Mouse (Mus musculus) stomach, embryonic 15.5 days (tissue): ENCODE data around the gene Fgfr1op. TPM values are rescaled to one million over a fixed set of nuclear protein-coding genes. Genes with fewer than 3 reads are reported as not detected.
"Not testable (repeated sequence)": the region's sequence is repeated elsewhere in the genome, so short reads cannot be mapped to it uniquely, and the experiment has no call there.

ENCODE experiments used
- ATAC-seq: fragments of 200-750 bp; cut with Nextera tagmentation; 2 replicates; pipeline ENCODE4 v1.8.0; 2017; ENCODE audit warnings: low read depth, moderate number of reproducible peaks, moderate TSS enrichment; ENCODE audit not compliant: insufficient read depth, low FRiP score
- H3K27ac ChIP-seq: fragments of 300-500 bp; sonication (generic); 2 replicates; pipeline ENCODE4 v1.5.1; 2015; ENCODE audit warnings: mild to moderate bottlenecking, inconsistent platforms
- H3K27me3 ChIP-seq: fragments of 300-500 bp; sonication (generic); replicated peaks from 2 replicates; pipeline ENCODE4 v1.6.1; 2015; ENCODE audit warnings: inconsistent platforms
- H3K36me3 ChIP-seq: fragments of 300-500 bp; sonication (generic); 2 replicates; pipeline ENCODE4 v1.6.1; 2015; ENCODE audit warnings: inconsistent platforms
- H3K4me1 ChIP-seq: fragments of 300-500 bp; sonication (generic); 2 replicates; pipeline ENCODE4 v1.6.1; 2015; ENCODE audit warnings: inconsistent platforms
- H3K4me2 ChIP-seq: fragments of 300-500 bp; sonication (generic); 2 replicates; pipeline ENCODE4 v1.6.1; 2015; ENCODE audit warnings: mild to moderate bottlenecking, inconsistent platforms
- H3K4me3 ChIP-seq: fragments of 300-500 bp; sonication (generic); replicated peaks from 2 replicates; pipeline ENCODE4 v1.5.1; 2015; ENCODE audit warnings: inconsistent platforms
- H3K9ac ChIP-seq: fragments of 300-500 bp; sonication (generic); 2 replicates; pipeline ENCODE4 v1.6.1; 2015; ENCODE audit warnings: inconsistent platforms
- H3K9me3 ChIP-seq: fragments of 300-500 bp; sonication (generic); 2 replicates; pipeline ENCODE4 v1.6.1; 2016; ENCODE audit warnings: inconsistent platforms
- WGBS: fragments of 180-500 bp; shearing (Covaris S2); methylation state at CpG from one replicate; pipeline ENCODE4 v1.1.7; 2015; 5-methylcytosine and 5-hydroxymethylcytosine counted together
- polyA plus RNA-seq: library from polyadenylated mRNA; unstranded; fragments of >200 nt; fragmentation: Nextera tagmentation; extraction: Ambion mirVana; gene quantifications from 2 replicates; pipeline ENCODE4 v1.2.1, GENCODE M21; 2015

Gene Fgfr1op
- polyA plus RNA-seq: 29.5 and 30.2 TPM in 2 replicates

DNA sequence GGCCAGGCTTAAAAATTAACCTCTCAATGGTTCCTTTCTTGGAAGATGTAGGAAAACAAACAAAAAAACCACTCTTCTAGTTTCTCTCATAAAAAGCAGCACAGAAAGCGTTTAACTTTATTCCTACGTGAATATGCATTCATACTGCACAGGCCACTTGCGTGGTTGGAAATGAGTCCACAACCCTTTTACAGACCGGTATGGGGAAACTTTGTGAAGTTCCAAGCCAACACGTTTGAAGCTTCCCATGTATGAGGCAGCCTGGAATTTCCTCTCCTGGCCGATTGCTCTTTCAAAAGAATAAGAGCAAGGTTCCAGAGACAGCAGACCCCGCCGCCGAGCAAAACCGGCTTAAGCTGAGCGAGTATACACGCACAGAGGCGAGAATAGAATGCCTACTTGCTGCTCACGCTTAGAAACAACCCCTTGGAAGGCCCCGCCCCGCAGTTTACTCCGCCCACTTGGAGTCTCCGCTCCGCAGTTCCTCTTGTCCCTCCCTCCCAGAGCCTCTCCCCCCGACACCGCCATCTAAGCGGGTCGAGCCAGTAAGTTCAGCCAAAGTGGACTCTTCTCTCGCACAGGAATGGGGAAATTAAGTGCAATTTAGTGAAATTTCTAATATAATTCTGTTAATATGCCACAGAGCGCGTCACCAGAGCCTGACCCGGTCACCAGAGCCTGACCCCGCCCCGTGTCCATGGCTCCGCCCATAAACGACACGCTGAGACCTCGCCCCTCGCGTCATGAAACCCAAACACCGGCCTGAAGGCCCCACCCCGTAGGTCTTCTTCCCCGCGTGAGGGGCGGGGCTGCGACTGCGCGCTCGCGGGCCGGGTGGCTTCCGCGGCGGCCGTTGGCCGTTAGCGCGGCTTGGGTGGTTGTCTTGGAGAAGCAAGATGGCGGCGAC lies at the start of gene Fgfr1op:
TSS of gene Fgfr1op (plus strand) at position 801 of the 907 bp plus-strand sequence.
- ATAC-seq: peak; percentile 98
- 1% methylated on average over 21 of the region's 55 CpGs for WGBS

DNA sequence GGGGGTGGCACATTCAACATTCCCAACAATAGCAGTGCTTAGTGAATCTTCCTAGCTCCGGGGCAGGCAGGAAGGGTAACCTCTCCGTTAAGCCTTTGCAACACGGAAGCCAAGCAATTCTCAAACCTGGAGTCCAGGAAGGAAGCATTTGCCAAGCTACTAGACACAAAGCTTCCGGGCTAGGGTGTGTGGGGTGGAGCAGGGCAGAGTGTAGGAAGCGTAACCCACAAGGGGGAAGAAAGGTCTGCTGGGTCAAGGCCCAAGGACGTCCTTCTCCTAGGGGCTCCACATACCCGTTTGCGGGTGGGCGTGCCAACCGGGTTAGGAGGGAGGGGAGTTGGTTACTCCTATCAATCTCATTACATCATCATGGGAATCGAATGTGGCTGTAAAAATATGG lies 48.9 kb upstream of the Fgfr1op start:
- H3K27ac ChIP-seq, H3K27me3 ChIP-seq, H3K9me3 ChIP-seq, H3K4me1 ChIP-seq, H3K9ac ChIP-seq, H3K4me2 ChIP-seq, H3K4me3 ChIP-seq, ATAC-seq, H3K36me3 ChIP-seq: not testable (repeated sequence)
- WGBS: 71% methylated on average over 8 of the region's 11 CpGs

More for the DNA sequence above, at the start of gene Fgfr1op:
- not testable (repeated sequence) for H3K27me3 ChIP-seq, H3K27ac ChIP-seq, H3K9me3 ChIP-seq, H3K36me3 ChIP-seq, H3K4me1 ChIP-seq, H3K9ac ChIP-seq
- Histone ChIP-seq H3K4me3 (peak within 1 kb of the TSS; percentile 53), H3K4me2 (peak within 1 kb of the TSS; percentile 47)

DNA sequence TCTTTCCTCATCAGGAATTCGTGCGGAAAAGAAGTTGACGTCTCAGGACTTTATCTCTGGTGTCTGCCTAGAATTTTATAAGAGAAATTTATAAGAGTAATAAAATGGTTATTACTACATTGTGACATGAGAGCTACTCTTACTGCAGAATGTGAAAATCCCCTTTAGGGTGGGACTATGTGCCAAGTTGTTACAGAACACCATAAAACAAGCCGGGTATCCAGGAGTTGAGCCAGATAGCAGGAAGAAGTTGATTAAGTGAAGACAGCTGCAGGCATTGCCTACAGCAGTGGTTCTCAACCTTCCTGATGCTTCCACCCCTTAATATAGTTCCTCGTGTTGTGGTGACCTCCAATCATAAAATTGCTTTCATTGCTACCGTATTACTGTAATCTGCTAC lies 48.4 kb upstream of the Fgfr1op start:
- H3K27me3 ChIP-seq, H3K36me3 ChIP-seq, H3K4me1 ChIP-seq, H3K9ac ChIP-seq, H3K27ac ChIP-seq, ATAC-seq, H3K9me3 ChIP-seq, H3K4me3 ChIP-seq, H3K4me2 ChIP-seq: not testable (repeated sequence)
- WGBS: no CpG with 5 or more reads among the region's 6 CpGs

DNA sequence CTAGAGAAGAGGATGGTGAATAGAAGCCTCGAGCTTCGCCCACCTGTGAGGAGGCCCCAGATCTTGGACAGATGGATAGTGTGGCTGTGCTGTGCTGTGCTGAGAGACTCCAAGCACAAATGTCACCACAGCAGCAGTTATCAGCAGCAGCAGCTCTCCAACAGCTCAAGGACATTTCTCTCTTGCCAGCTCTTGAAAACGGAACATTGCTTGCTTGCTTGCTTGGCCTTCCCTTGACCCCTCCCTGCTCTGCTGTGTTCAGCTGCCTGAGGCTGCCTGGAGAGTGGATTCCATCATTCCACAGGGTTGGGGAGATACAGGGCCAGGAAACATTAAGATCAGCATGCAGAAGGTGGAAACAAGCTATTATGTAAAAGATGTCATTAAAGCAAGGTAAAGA lies 42.3 kb upstream of the Fgfr1op start:
- not testable (repeated sequence) for H3K4me3 ChIP-seq, ATAC-seq, H3K27ac ChIP-seq, H3K9me3 ChIP-seq, H3K4me1 ChIP-seq, H3K27me3 ChIP-seq, H3K9ac ChIP-seq, H3K4me2 ChIP-seq, H3K36me3 ChIP-seq
- WGBS: no CpG with 5 or more reads among the region's 3 CpGs

DNA sequence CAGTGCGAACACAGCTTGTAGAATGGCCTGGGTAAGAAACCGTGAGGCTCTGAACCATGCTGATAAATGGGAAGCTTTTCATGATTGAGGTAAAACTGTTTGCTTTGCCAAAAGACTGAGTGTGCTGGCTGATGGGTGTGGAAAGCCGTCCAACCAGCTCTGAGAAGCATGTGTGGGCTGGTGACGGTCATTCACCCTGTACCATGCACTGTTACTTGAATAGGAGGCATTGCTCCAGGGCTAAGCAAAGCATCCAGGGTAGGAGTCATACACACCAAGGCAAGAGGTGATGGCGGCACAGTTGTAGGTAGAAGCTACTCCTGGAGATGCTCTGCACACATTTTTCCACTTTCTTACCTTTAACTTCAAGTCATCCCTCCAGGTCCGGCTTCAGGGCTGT lies 40.7 kb upstream of the Fgfr1op start:
- H3K4me2 ChIP-seq, H3K27ac ChIP-seq, H3K4me1 ChIP-seq, H3K9me3 ChIP-seq, H3K4me3 ChIP-seq, H3K36me3 ChIP-seq, H3K9ac ChIP-seq, H3K27me3 ChIP-seq: not testable (repeated sequence)
- WGBS: 64% methylated on average over 3 of the region's 6 CpGs
- peak; percentile 82 for ATAC-seq

DNA sequence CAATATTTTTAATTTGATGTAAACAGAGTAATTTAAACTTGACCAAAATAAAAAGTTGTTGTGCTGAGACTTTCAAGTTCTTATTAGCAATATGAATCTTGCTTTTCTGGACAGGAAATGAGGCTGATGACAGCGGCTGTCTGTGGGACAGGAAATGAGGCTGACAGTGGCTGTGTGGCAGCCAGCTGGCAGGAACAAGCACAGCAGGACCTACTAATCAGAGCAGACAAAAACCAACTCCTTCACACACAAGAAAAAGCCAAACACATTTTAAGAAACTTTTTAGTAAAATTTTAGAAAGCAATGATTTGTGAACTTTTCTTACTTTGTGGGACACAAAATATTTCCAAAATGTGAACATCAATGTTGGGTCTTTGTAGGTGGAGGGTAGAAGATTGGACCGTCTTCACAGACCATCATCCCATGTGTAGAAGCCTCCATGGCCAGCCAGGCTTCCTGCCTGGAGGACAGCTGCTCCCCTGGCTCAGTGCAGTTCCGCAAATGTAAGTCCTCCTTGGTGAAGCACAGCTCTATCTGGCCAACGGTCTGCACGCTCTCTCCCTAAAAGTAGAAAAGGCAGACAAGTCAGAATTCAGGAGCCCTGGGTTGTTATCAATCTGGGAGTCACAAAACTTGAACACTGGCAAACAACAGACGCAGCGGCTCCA lies 36.8 kb upstream of the Fgfr1op start:
- H3K27me3 ChIP-seq, H3K4me2 ChIP-seq, H3K9ac ChIP-seq, H3K27ac ChIP-seq, H3K4me3 ChIP-seq, H3K4me1 ChIP-seq, H3K9me3 ChIP-seq, H3K36me3 ChIP-seq, ATAC-seq: not testable (repeated sequence)
- WGBS: 100% methylated on average over 1 of the region's 7 CpGs

DNA sequence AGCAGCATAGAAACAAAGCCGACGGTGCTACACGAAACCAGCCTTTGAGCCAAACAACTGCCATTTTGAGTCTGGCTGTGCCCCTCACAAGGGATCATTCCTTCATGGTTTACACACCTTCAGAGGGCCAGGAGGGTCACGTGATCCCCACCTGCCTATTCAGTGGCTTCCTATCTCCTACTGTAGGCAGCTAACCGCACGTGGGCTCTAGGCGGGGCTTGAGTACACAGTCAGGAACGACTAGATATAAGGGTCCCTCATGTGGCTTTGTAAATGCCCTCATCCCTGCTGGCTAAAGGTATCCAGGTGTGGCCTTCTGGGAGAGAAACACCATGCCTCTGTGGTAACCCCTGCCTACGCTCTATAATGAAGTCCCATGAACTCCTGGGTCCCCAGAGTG lies 35.7 kb upstream of the Fgfr1op start:
- not testable (repeated sequence) for H3K27me3 ChIP-seq, ATAC-seq, H3K4me3 ChIP-seq, H3K36me3 ChIP-seq, H3K9ac ChIP-seq, H3K4me2 ChIP-seq, H3K27ac ChIP-seq, H3K9me3 ChIP-seq, H3K4me1 ChIP-seq
- WGBS: 78% methylated on average over 9 of the region's 9 CpGs

DNA sequence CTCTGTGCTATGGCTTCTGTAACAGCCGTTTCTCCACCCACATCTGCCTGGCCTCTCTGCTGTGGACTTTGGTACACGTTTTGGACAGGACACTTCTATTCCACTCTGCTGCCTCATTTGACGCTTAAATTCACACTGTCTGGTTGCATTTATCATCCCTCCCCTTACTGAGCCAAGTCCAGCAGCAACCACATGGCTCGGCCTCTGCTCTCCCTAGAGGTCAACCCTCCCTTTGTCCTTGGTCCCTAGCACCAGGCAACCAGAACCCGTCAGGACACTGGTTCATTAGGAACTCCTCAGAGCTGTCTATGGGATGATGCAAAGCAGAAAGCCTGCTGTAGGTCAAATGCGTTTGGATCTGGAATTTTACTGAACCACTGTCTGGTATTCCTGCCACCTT lies 34.5 kb upstream of the Fgfr1op start:
- H3K36me3 ChIP-seq, H3K27ac ChIP-seq, H3K9ac ChIP-seq, H3K4me3 ChIP-seq, ATAC-seq, H3K4me1 ChIP-seq, H3K27me3 ChIP-seq, H3K9me3 ChIP-seq, H3K4me2 ChIP-seq: not testable (repeated sequence)
- no CpG with 5 or more reads among the region's 6 CpGs for WGBS

DNA sequence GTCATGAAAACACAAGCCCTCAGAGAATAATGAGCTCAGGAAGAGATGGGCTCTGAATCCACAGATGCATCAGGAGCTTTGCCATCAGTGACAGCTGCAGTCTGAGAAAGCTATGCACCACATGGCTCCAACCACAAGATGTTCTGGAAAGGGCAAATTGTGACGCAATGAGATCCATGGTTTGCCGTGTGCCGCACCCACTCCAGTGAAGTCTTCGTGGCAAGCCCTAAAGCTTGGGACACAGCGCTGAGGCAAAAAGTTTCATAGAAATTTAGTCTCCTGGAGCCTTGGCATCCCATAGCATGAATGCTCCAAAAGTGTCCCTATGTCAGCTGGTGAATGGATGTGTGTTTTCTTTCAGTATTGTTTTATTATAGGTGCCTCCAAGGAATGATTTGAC lies 27.2 kb upstream of the Fgfr1op start:
- not testable (repeated sequence) for H3K36me3 ChIP-seq, H3K9ac ChIP-seq, H3K27me3 ChIP-seq, H3K4me3 ChIP-seq, H3K4me2 ChIP-seq, ATAC-seq, H3K9me3 ChIP-seq, H3K27ac ChIP-seq, H3K4me1 ChIP-seq
- WGBS: 95% methylated on average over 5 of the region's 5 CpGs

DNA sequence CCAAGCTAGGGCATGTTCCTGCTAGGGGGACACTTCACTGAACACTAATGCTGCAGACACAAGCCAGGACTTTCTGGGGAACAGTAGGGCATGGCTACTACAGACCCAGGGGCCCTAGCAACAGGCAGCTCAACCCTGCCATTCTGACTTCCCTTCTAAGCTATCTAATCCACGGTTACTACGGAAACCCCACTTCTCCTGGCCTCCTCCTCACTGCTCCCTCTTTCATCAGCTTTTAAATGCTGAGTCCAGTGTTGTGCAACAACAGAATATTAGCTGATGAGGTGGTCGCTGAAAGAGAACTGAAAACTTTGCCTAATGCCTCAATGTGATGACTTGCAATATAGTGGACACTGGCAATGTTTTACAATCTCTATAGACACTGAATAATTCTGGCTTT lies 25.1 kb upstream of the Fgfr1op start:
- not testable (repeated sequence) for H3K36me3 ChIP-seq, ATAC-seq, H3K27me3 ChIP-seq, H3K9me3 ChIP-seq, H3K4me1 ChIP-seq, H3K4me2 ChIP-seq, H3K27ac ChIP-seq, H3K9ac ChIP-seq, H3K4me3 ChIP-seq
- 91% methylated on average over 3 of the region's 3 CpGs for WGBS

DNA sequence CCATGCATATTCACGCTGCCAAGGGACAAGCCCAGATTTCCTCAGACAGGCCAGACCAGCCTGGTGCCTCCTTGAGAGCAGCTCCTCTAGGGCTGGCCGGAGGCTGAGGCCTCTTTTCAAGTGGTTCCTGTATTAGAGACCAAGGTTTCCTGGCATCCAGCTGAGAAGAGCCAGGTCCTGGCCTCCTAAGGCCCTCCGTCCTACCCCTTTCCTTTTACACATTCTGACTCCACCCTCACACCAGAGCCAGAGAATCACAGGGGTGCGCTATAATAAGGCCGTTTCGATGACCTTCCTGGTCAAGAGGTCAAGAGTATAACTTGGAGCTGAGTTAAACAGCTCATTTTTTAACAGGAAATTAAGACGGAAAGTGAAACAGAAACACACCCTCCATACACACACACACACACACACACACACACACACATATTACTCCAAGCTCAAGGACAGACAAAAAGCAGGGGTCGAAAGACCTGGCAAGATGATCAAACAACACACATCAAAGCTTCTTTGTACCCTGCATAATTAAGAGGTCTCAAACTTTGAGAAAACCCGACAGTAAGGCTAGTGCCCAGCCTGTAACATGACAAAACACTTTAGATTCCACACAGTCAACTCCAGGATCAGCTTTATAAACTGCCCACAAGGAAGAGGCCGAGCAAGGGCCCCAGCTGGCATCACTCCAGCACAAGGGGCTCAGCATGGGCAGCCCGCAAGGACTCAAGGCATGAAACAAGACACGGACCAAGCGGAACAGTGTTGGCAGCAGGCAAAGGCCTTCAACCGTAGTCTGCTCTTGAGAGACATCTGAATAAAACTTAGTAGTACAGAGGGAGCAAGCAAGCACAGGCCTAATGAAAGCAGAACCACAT lies 21.3 kb upstream of the Fgfr1op start:
- not testable (repeated sequence) for H3K27me3 ChIP-seq, H3K4me3 ChIP-seq, H3K9me3 ChIP-seq, ATAC-seq, H3K4me1 ChIP-seq, H3K27ac ChIP-seq, H3K4me2 ChIP-seq, H3K36me3 ChIP-seq, H3K9ac ChIP-seq
- 45% methylated on average over 13 of the region's 14 CpGs for WGBS

DNA sequence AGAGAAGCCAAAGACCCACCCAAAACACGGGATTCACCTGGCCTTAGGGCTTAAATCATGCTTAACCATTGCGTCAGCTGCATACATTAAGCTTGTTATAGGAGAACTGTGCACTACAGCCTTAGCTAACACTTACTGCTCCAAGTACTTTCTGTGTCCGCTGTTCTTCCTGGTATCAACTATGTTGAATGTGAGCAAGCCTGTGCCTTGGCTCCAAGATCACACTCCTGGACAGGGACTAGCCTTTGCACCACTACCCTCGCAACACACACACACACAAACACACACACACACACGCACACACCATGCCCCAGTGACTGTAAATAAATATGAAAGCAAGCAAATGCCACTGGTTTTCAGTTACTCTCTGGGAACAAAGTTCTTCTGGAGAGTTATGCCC lies 18.4 kb upstream of the Fgfr1op start:
- H3K27me3 ChIP-seq, ATAC-seq, H3K9ac ChIP-seq, H3K27ac ChIP-seq, H3K4me1 ChIP-seq, H3K9me3 ChIP-seq, H3K36me3 ChIP-seq: not testable (repeated sequence)
- peak overlapping the region; percentile 50 for H3K4me2 ChIP-seq
- WGBS: 22% methylated on average over 5 of the region's 5 CpGs
- H3K4me3 ChIP-seq: peak overlapping the region; percentile 57
